Mouse (Mus musculus) heart, postnatal 0 days (tissue): ENCODE measurements at regions not wholly inside any gene's neighbourhood (a gene's known extent, or its start where the extent isn't known, plus 50 kb on each side); places are given as distances from the start of the nearest gene placed in this dataset.

Source experiments
- CTCF ChIP-seq: IDR thresholded peaks from 2 replicates; pipeline ENCODE4 v1.5.1; 2016; ENCODE audit warnings: antibody characterized with exemption, control low read depth, low read depth
- EP300 ChIP-seq: IDR thresholded peaks from 2 replicates; pipeline ENCODE4 v1.6.1; 2016; ENCODE audit warnings: antibody characterized with exemption, low read depth

DNA sequence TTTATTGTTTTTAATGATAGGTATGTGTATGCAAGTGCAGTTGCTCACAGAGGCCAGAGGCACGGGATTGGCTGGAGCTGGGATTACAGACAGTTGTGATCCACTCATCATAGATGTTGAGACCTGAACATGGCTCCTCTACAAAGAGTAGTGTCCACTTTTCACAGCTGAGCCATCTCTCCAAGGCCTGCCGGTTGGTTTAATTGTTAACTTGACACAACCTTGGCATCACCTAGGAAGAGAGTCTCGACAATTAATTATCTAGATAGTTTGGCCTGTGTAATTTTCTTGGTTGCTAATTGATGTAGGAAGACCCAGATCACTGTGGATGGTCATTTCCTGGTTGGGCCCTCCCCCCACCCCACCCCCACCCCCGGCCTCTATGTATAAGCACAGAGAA is 111.1 kb upstream of the Kit start:
- no peak for TF ChIP-seq CTCF
- TF ChIP-seq EP300, result no peak
